Mouse (Mus musculus) G1E (cell line): ENCODE data around the gene Hoxc11.

Experiments
- CTCF ChIP-seq: IDR thresholded peaks from 2 replicates; pipeline ENCODE4 v1.5.1; 2012; ENCODE audit warnings: low read depth, low read length, inconsistent platforms, mixed read lengths
- GATA1 ChIP-seq: IDR thresholded peaks from 2 replicates; pipeline ENCODE4 v1.6.1; 2012; ENCODE audit warnings: borderline replicate concordance, low read length, inconsistent platforms, mixed read lengths
- GATA2 ChIP-seq: IDR thresholded peaks from 2 replicates; pipeline ENCODE4 v1.6.1; 2012; ENCODE audit warnings: low read depth, low read length, inconsistent platforms, borderline replicate concordance
- POLR2AphosphoS5 ChIP-seq: IDR thresholded peaks from 2 replicates; pipeline ENCODE4 v1.6.1; 2012; ENCODE audit warnings: low read depth, low read length, inconsistent platforms; ENCODE audit not compliant: insufficient replicate concordance
- TAL1 ChIP-seq: conservative IDR thresholded peaks from 2 replicates; pipeline ENCODE4 v1.6.1; 2012; ENCODE audit warnings: low read depth, low read length, inconsistent platforms, mixed read lengths

GRCm38 (mm10) chr15:102977423-102977974 is 23.3 kb downstream of the Hoxc11 start:
- TF ChIP-seq CTCF (no peak), POLR2AphosphoS5 (no peak), TAL1 (no peak), GATA2 (no peak), GATA1 (no peak)
